Mouse (Mus musculus) lung, postnatal 14 days (tissue): ENCODE data around the gene Tsen15.

ENCODE experiments used
- DNase-seq: peaks from one replicate; pipeline ENCODE4 v3.0.0; 2021

Tsen15 gene

GRCm38 (mm10) chr1:152386188-152386835 is at the start of gene Tsen15:
Gene Tsen15, minus strand, starts transcription at chr1:152386688.
- peak; percentile 85 for DNase-seq

- DNase-seq: no peak
Measured at GRCm38 (mm10) chr1:152434166-152434565, 47.7 kb upstream of the Tsen15 start.

GRCm38 (mm10) chr1:152429805-152430204 is 43.3 kb upstream of the Tsen15 start:
- DNase-seq: no peak

- no peak for DNase-seq
Measured at GRCm38 (mm10) chr1:152427912-152428581, 41.6 kb upstream of the Tsen15 start.

GRCm38 (mm10) chr1:152423052-152423451 is 36.6 kb upstream of the Tsen15 start:
- no peak for DNase-seq

- no peak for DNase-seq
Measured at GRCm38 (mm10) chr1:152422295-152422694, 35.8 kb upstream of the Tsen15 start.

- DNase-seq: no peak
Measured at GRCm38 (mm10) chr1:152417602-152418001, 31.1 kb upstream of the Tsen15 start.

GRCm38 (mm10) chr1:152416306-152416904 is 29.9 kb upstream of the Tsen15 start:
- peak; percentile 28 for DNase-seq

- DNase-seq: no peak
Measured at GRCm38 (mm10) chr1:152414451-152414850, 28.0 kb upstream of the Tsen15 start.

- no peak for DNase-seq
Measured at GRCm38 (mm10) chr1:152413961-152414360, 27.5 kb upstream of the Tsen15 start.

GRCm38 (mm10) chr1:152413116-152413515 is 26.6 kb upstream of the Tsen15 start:
- DNase-seq: no peak

- no peak for DNase-seq
Measured at GRCm38 (mm10) chr1:152410657-152411056, 24.2 kb upstream of the Tsen15 start.

GRCm38 (mm10) chr1:152409356-152409755 is 22.9 kb upstream of the Tsen15 start:
- no peak for DNase-seq

- DNase-seq: no peak
Measured at GRCm38 (mm10) chr1:152407021-152407946, 20.8 kb upstream of the Tsen15 start.

GRCm38 (mm10) chr1:152400556-152401540 is 14.4 kb upstream of the Tsen15 start:
- no peak for DNase-seq

GRCm38 (mm10) chr1:152399790-152400555 is 13.5 kb upstream of the Tsen15 start, which contains the start of gene Colgalt2:
Gene Colgalt2, plus strand, starts transcription at chr1:152399830.
- peak; percentile 56 for DNase-seq

- DNase-seq: no peak
Measured at GRCm38 (mm10) chr1:152398708-152399107, 12.2 kb upstream of the Tsen15 start.

- peak; percentile 24 for DNase-seq
Measured at GRCm38 (mm10) chr1:152394956-152395515, 8.5 kb upstream of the Tsen15 start.

GRCm38 (mm10) chr1:152394137-152394536 is 7.6 kb upstream of the Tsen15 start:
- no peak for DNase-seq

- DNase-seq: no peak
Measured at GRCm38 (mm10) chr1:152389271-152389670, 2.8 kb upstream of the Tsen15 start.
